Mouse (Mus musculus): ENCODE measurements at regions not wholly inside any gene's neighbourhood (a gene's known extent, or its start where the extent isn't known, plus 50 kb on each side); places are given as distances from the start of the nearest gene placed in this dataset.
"Not testable (repeated sequence)": the region's sequence is repeated elsewhere in the genome, so short reads cannot be mapped to it uniquely, and the experiment has no call there.

DNA sequence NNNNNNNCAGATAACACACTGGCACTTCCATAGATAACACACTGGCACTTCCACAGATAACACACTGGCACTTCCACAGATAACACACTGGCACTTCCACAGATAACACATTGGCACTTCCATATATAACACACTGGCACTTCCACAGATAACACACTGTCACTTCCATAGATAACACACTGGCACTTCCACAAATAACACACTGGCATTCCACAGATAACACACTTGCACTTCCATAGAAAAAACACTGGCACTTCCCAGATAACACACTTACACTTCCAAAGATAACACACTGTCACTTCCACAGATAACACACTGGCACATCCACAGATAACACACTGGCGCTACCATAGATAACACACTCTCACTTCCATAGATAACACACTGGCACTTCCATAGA, 105.7 kb upstream of the Afdn start:
- TF ChIP-seq CTCF (IDR thresholded peaks at IDR 0.05; ENCODE audit: low read depth, low read length); POLR2A (IDR thresholded peaks at IDR 0.05; ENCODE audit: insufficient read depth, low read length); EP300 (IDR thresholded peaks at IDR 0.05; ENCODE audit: insufficient read depth, low read depth, low read length): not testable (repeated sequence)
